Mouse (Mus musculus) ES-E14 (cell line): ENCODE measurements around the gene Best1. TPM values are rescaled to one million over a fixed set of nuclear protein-coding genes. Genes with fewer than 3 reads are reported as not detected.
A peak's percentile ranks its signal among the peaks of the same experiment; 100 is the strongest.

Experiments used
- DNase-seq: peaks from one replicate; pipeline ENCODE4 v3.0.0-alpha.2; 2013; ENCODE audit warnings: low read depth, low spot score
- H3K27ac ChIP-seq: 2 replicates; pipeline ENCODE4 v1.5.1; 2012; ENCODE audit warnings: low read depth, mild to moderate bottlenecking, low read length, moderate library complexity, mixed read lengths; ENCODE audit not compliant: poor library complexity, insufficient read depth, severe bottlenecking
- H3K36me3 ChIP-seq: 2 replicates; pipeline ENCODE4 v1.6.1; 2012; ENCODE audit warnings: mild to moderate bottlenecking, low read length, moderate library complexity, mixed read lengths; ENCODE audit not compliant: control insufficient read depth, poor library complexity, insufficient read depth, severe bottlenecking
- H3K4me1 ChIP-seq, 2 experiments: fragments of 150-350 bp in 1 of 2; sonication (generic) in 1 of 2; 2 replicates each; pipeline ENCODE4 v1.6.1; 2012; ENCODE audit warnings: low read length in 2 of 2, mild to moderate bottlenecking in 1 of 2, mixed read lengths in 1 of 2; ENCODE audit not compliant: control insufficient read depth in 2 of 2, insufficient read depth in 2 of 2, poor library complexity in 1 of 2
- H3K4me3 ChIP-seq, 2 experiments: fragments of 150-350 bp in 1 of 2; sonication (generic) in 1 of 2; 2 replicates each; pipeline ENCODE4 v1.5.1; 2012; ENCODE audit warnings: low read length in 2 of 2, low read depth in 1 of 2, mild to moderate bottlenecking in 1 of 2, mixed read lengths in 1 of 2; ENCODE audit not compliant: insufficient read depth in 1 of 2, poor library complexity in 1 of 2, severe bottlenecking in 1 of 2
- H3K9ac ChIP-seq: 2 replicates; pipeline ENCODE4 v1.6.1; 2012; ENCODE audit warnings: low read depth, mild to moderate bottlenecking, low read length, mixed read lengths; ENCODE audit not compliant: poor library complexity, insufficient read depth, severe bottlenecking
- H3K9me3 ChIP-seq: fragments of 150-350 bp; sonication (generic); 2 replicates; pipeline ENCODE4 v1.6.1; 2012; ENCODE audit warnings: low read depth, mild to moderate bottlenecking, low read length; ENCODE audit not compliant: control insufficient read depth, insufficient read depth
- CHD2 ChIP-seq: IDR thresholded peaks from 2 replicates; pipeline ENCODE4 v1.6.1; 2014; ENCODE audit warnings: mild to moderate bottlenecking, low read depth, low read length, inconsistent platforms
- HCFC1 ChIP-seq: IDR thresholded peaks from 2 replicates; pipeline ENCODE4 v1.6.1; 2012; ENCODE audit warnings: low read length, inconsistent platforms, borderline replicate concordance; ENCODE audit not compliant: insufficient read depth
- MAFK ChIP-seq: IDR thresholded peaks from 2 replicates; pipeline ENCODE4 v1.6.1; 2014; ENCODE audit warnings: mild to moderate bottlenecking, low read depth, low read length, inconsistent platforms; ENCODE audit not compliant: insufficient read depth
- ZC3H11A ChIP-seq: IDR thresholded peaks from 2 replicates; pipeline ENCODE4 v1.6.1; 2012; ENCODE audit warnings: low read depth, mild to moderate bottlenecking, inconsistent platforms, low read length, borderline replicate concordance
- ZNF384 ChIP-seq: IDR thresholded peaks from 2 replicates; pipeline ENCODE4 v1.6.1; 2012; ENCODE audit warnings: low read depth, low read length, inconsistent platforms
- in situ Hi-C, 2 experiments: fragments of 600-800 bp; cut with MboI; formaldehyde crosslinking; loops; one replicate each; pipeline ENCODE4 v1.15.1; 2025; ENCODE audit warnings: low sequenced_read_pairs in 2 of 2, inconsistent platforms in 1 of 2; ENCODE audit not compliant: unreplicated experiment in 2 of 2
- total RNA-seq: library from RNA; depleted of rRNA; stranded (reverse); fragments of 300-350 nt; gene quantifications from 2 replicates; pipeline ENCODE4 v1.2.3, GENCODE M21; 2012

The Best1 gene
- total RNA-seq, 1 experiment: 0.62 TPM

- DNase-seq: no peak
- Histone ChIP-seq H3K4me3 (no peak overlapping the region), H3K4me1 (no peaks in the 10 kb centered on the region; a peak in 1 of 4 replicates), H3K36me3 (no peaks in the 10 kb centered on the region), H3K9me3 (no peaks in the 10 kb centered on the region), H3K27ac (no peak overlapping the region), H3K9ac (no peak overlapping the region)
- no peak for TF ChIP-seq ZC3H11A
- in situ Hi-C loops: loop anchor here in 1 of 2 experiments (5.0 kb wide), 1 partner anchor 35 kb away; the partner anchor contains the start of genes Best1 and Rab3il1
These were observed 36.1 kb upstream of the Best1 start for GRCm38 (mm10) chr19:10037534-10037933.

GRCm38 (mm10) chr19:10034785-10035447 lies 33.5 kb upstream of the Best1 start:
- Histone ChIP-seq H3K27ac (no peak overlapping the region), H3K4me1 (no peaks in the 10 kb centered on the region), H3K9ac (no peak overlapping the region), H3K9me3 (no peaks in the 10 kb centered on the region), H3K4me3 (no peak overlapping the region), H3K36me3 (no peaks in the 10 kb centered on the region)
- in situ Hi-C loops: loop anchor here in 1 of 2 experiments (5.0 kb wide), 2 partner anchors 33 to 113 kb away; partner anchors contain the start of genes Best1 and Rab3il1
- peak; percentile 77 for DNase-seq
- no peak for TF ChIP-seq ZNF384
- TF ChIP-seq CHD2: no peak
- peak; percentile 89; the same call in 1 of the 2 replicates for TF ChIP-seq ZC3H11A

- Histone ChIP-seq H3K27ac (no peak overlapping the region), H3K36me3 (no peaks in the 10 kb centered on the region), H3K4me1 (no peaks in the 10 kb centered on the region), H3K9ac (no peak overlapping the region), H3K9me3 (no peaks in the 10 kb centered on the region), H3K4me3 (no peak overlapping the region)
- DNase-seq: no peak
- in situ Hi-C loops: loop anchor here in 1 of 2 experiments (5.0 kb wide), 1 partner anchor 112 kb away; no protein-coding TSS in a partner anchor
- TF ChIP-seq HCFC1 (no peak), MAFK (no peak), ZNF384 (no peak), CHD2 (no peak), ZC3H11A (no peak)
These were observed 32.9 kb upstream of the Best1 start for GRCm38 (mm10) chr19:10034356-10034755.

DNA sequence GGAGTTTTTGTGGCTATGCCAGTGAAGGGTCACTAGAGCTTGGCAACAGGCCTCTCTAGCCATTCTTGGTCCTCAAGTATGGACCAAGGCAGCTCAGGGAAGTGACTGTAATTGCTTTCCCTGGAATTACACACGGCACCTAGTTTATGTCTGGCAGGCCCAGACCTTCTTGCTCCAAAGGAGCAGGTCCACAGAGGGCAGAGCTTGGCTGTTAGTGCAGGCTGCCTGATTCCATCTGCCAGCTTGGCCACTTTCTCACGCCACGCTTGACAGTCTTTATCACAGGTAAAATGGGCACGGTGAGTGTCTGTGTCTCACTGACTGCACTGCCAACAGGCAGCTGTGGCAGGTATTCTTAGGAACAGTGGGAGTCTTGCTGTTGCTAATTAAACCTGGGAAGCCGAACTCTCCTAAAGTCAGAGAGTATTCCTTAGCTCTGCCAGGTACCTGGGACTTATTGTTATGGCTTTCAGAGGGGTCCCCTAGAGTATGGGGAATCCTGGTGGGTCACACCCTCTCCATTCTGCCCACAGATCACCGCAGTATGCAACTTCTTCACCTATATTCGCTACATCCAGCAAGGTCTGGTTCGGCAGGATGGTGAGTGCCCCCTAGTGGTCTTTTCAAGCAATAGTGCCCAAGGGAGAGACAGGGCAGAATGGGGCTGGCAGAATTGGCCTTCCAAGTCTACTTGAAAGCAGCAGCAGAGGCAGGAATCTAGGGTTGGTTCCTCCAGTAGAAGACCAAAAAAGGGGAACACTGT lies 32.0 kb upstream of the Best1 start:
- no peak for DNase-seq
- H3K9ac ChIP-seq: no peak overlapping the region
- in situ Hi-C loops: loop anchor here in 1 of 2 experiments (5.0 kb wide), 1 partner anchor 111 kb away; no protein-coding TSS in a partner anchor
- H3K4me3 ChIP-seq: no peak overlapping the region
- TF ChIP-seq ZNF384 (no peak), HCFC1 (no peak), MAFK (no peak), CHD2 (no peak), ZC3H11A (peak; percentile 10; the same call in 1 of the 2 replicates)
- H3K27ac ChIP-seq: no peak overlapping the region
- no peaks in the 10 kb centered on the region for H3K4me1 ChIP-seq
- H3K36me3 ChIP-seq: no peaks in the 10 kb centered on the region
- no peaks in the 10 kb centered on the region for H3K9me3 ChIP-seq
